Mouse (Mus musculus) C2C12 (cell line): ENCODE measurements around the gene Ndufa11.

Source experiments
- CEBPB ChIP-seq: IDR thresholded peaks from one replicate; pipeline ENCODE4 v1.6.1; 2011; ENCODE audit warnings: low read depth, mild to moderate bottlenecking, control low read depth, moderate library complexity
- CTCF ChIP-seq: IDR thresholded peaks from one replicate; pipeline ENCODE4 v1.5.1; 2011; ENCODE audit not compliant: control insufficient read depth, insufficient read depth, insufficient read length
- FOSL1 ChIP-seq: IDR thresholded peaks from one replicate; pipeline ENCODE4 v1.8.0; 2011; ENCODE audit warnings: mild to moderate bottlenecking, low read length; ENCODE audit not compliant: poor library complexity, insufficient read depth, severe bottlenecking
- MAX ChIP-seq: IDR thresholded peaks from one replicate; pipeline ENCODE4 v1.6.1; 2011; ENCODE audit warnings: mild to moderate bottlenecking, control low read depth
- MYOD1 ChIP-seq: IDR thresholded peaks from one replicate; pipeline ENCODE4 v1.6.1; 2011; ENCODE audit warnings: low read depth; ENCODE audit not compliant: control insufficient read depth, insufficient read length
- MYOG ChIP-seq: IDR thresholded peaks from one replicate; pipeline ENCODE4 v1.6.1; 2011; ENCODE audit not compliant: control insufficient read depth, insufficient read length; ENCODE audit errors: extremely low read depth
- USF1 ChIP-seq: IDR thresholded peaks from one replicate; pipeline ENCODE4 v1.6.1; 2011; ENCODE audit warnings: low read depth, mild to moderate bottlenecking, control low read depth, moderate library complexity

GRCm38 (mm10) chr17:56766631-56767405 lies 49.3 kb downstream of the Ndufa11 start:
- TF ChIP-seq CTCF, result no peak
- no peak for TF ChIP-seq MYOG
- TF ChIP-seq MYOD1, result no peak
- TF ChIP-seq MAX, result no peak
- TF ChIP-seq USF1, result no peak
- no peak for TF ChIP-seq FOSL1
- TF ChIP-seq CEBPB, result no peak
